Mouse (Mus musculus) layer of hippocampus, postnatal 14 days (tissue): ENCODE measurements at regions not wholly inside any gene's neighbourhood (a gene's known extent, or its start where the extent isn't known, plus 50 kb on each side); places are given as distances from the start of the nearest gene placed in this dataset.

Source experiments
- DNase-seq, 2 experiments: peaks; one replicate each; pipeline ENCODE4 v3.0.0; 2021 to 2022; ENCODE audit warnings: low spot score in 2 of 2, mixed read lengths in 1 of 2

- DNase-seq: no peak
Measured at GRCm38 (mm10) chr5:74121861-74122630, 53.8 kb upstream of the Usp46 start.

GRCm38 (mm10) chr5:74126015-74126896 is 58.0 kb upstream of the Usp46 start:
- DNase-seq: peak; percentile 27 to 32

- no peak for DNase-seq
Measured at GRCm38 (mm10) chr5:74127518-74127917, 59.3 kb upstream of the Usp46 start.

GRCm38 (mm10) chr5:74129636-74130035 is 61.4 kb upstream of the Usp46 start:
- no peak for DNase-seq

- DNase-seq: no peak
Measured at GRCm38 (mm10) chr5:74132671-74133070, 62.4 kb upstream of the Rasl11b start.

- DNase-seq: no peak
Measured at GRCm38 (mm10) chr5:74136377-74136776, 58.7 kb upstream of the Rasl11b start.

GRCm38 (mm10) chr5:74136868-74137439 is 58.1 kb upstream of the Rasl11b start:
- DNase-seq: no peak

GRCm38 (mm10) chr5:74143994-74144393 is 51.1 kb upstream of the Rasl11b start:
- DNase-seq: no peak

GRCm38 (mm10) chr5:74144765-74145164 is 50.3 kb upstream of the Rasl11b start:
- DNase-seq: no peak
